Mouse (Mus musculus) MEL (cell line): ENCODE data around the gene Psmb10.

Experiments used
- CHD2 ChIP-seq: IDR thresholded peaks from 2 replicates; pipeline ENCODE4 v1.6.1; 2011; ENCODE audit warnings: low read length, improper control_type of control experiment
- CTCF ChIP-seq, 3 experiments: IDR thresholded peaks in 2 of 3; conservative IDR thresholded peaks in 1 of 3; 2 replicates each; pipeline ENCODE4 v1.5.1; 2011 to 2012; ENCODE audit warnings: low read length in 3 of 3, low read depth in 2 of 3, mild to moderate bottlenecking in 2 of 3, improper control_type of control experiment in 1 of 3, inconsistent platforms in 1 of 3, mixed read lengths in 1 of 3, moderate library complexity in 1 of 3; ENCODE audit not compliant: control insufficient read depth in 1 of 3, insufficient read depth in 1 of 3, poor library complexity in 1 of 3, severe bottlenecking in 1 of 3
- E2F4 ChIP-seq: IDR thresholded peaks from 2 replicates; pipeline ENCODE4 v1.6.1; 2011; ENCODE audit warnings: low read depth, low read length, improper control_type of control experiment, borderline replicate concordance
- EP300 ChIP-seq, 2 experiments: IDR thresholded peaks; 2 replicates each; pipeline ENCODE4 v1.6.1; 2011; ENCODE audit warnings: improper control_type of control experiment in 2 of 2, low read length in 2 of 2, low read depth in 1 of 2, mild to moderate bottlenecking in 1 of 2
- HCFC1 ChIP-seq: IDR thresholded peaks from 2 replicates; pipeline ENCODE4 v1.6.1; 2012; ENCODE audit warnings: low read depth, mild to moderate bottlenecking, inconsistent platforms, low read length, improper control_type of control experiment, moderate library complexity
- MAFK ChIP-seq: IDR thresholded peaks from 2 replicates; pipeline ENCODE4 v1.6.1; 2011; ENCODE audit warnings: low read depth, mild to moderate bottlenecking, low read length, improper control_type of control experiment, borderline replicate concordance
- MYB ChIP-seq: IDR thresholded peaks from 2 replicates; pipeline ENCODE4 v1.6.1; 2011; ENCODE audit warnings: mild to moderate bottlenecking, low read depth, low read length, improper control_type of control experiment
- POLR2A ChIP-seq, 2 experiments: IDR thresholded peaks; 2 replicates each; pipeline ENCODE4 v1.6.1; 2011 to 2012; ENCODE audit warnings: low read length in 2 of 2, mild to moderate bottlenecking in 2 of 2, control low read depth in 1 of 2, improper control_type of control experiment in 1 of 2, low read depth in 1 of 2, moderate library complexity in 1 of 2; ENCODE audit not compliant: control insufficient read depth in 1 of 2, insufficient read depth in 1 of 2, poor library complexity in 1 of 2
- RCOR1 ChIP-seq: IDR thresholded peaks from 2 replicates; pipeline ENCODE4 v1.6.1; 2012; ENCODE audit warnings: low read depth, mild to moderate bottlenecking, inconsistent platforms, low read length, improper control_type of control experiment
- TAL1 ChIP-seq: IDR thresholded peaks from 2 replicates; pipeline ENCODE4 v1.6.1; 2012; ENCODE audit warnings: mild to moderate bottlenecking, inconsistent platforms, low read length, moderate library complexity, mixed read lengths
- TBP ChIP-seq: IDR thresholded peaks from 2 replicates; pipeline ENCODE4 v1.8.0; 2011; ENCODE audit warnings: low read depth, low read length, improper control_type of control experiment
- TCF12 ChIP-seq: IDR thresholded peaks from 2 replicates; pipeline ENCODE4 v1.6.1; 2014; ENCODE audit warnings: low read depth, mild to moderate bottlenecking, inconsistent platforms, low read length, improper control_type of control experiment, moderate library complexity
- ZC3H11A ChIP-seq: IDR thresholded peaks from 2 replicates; pipeline ENCODE4 v1.6.1; 2012; ENCODE audit warnings: low read depth, mild to moderate bottlenecking, inconsistent platforms, low read length, improper control_type of control experiment
- ZMIZ1 ChIP-seq: IDR thresholded peaks from 2 replicates; pipeline ENCODE4 v1.6.1; 2012; ENCODE audit warnings: low read depth, mild to moderate bottlenecking, inconsistent platforms, low read length, improper control_type of control experiment, moderate library complexity

- no peak for TF ChIP-seq MYB
- TF ChIP-seq E2F4, result no peak
- no peak for TF ChIP-seq CTCF (IDR thresholded peaks at IDR 0.05 in 2 of 3, conservative IDR thresholded peaks at IDR 0.05 in 1 of 3; ENCODE audit: control insufficient read depth in 1 of 3, insufficient read depth in 1 of 3, low read depth in 2 of 3, low read length in 3 of 3, poor library complexity in 1 of 3, severe bottlenecking in 1 of 3)
- TF ChIP-seq POLR2A (IDR thresholded peaks at IDR 0.05; ENCODE audit: control insufficient read depth in 1 of 2, insufficient read depth in 1 of 2, low read depth in 1 of 2, low read length in 2 of 2, poor library complexity in 1 of 2), result no peak
- TF ChIP-seq ZC3H11A, result no peak
- TF ChIP-seq TBP, result no peak
- no peak for TF ChIP-seq MAFK
- TF ChIP-seq CHD2, result no peak
- TF ChIP-seq HCFC1, result no peak
- no peak for TF ChIP-seq EP300 (IDR thresholded peaks at IDR 0.05; ENCODE audit: low read depth in 1 of 2, low read length in 2 of 2)
- TF ChIP-seq ZMIZ1, result no peak
- no peak for TF ChIP-seq RCOR1
- TF ChIP-seq TAL1, result no peak
- TF ChIP-seq TCF12, result no peak
Observed at GRCm38 (mm10) chr8:105919390-105919789, 18.9 kb downstream of the Psmb10 start.
